Mouse (Mus musculus) brain, embryonic 14.5 days (tissue): ENCODE measurements at regions not wholly inside any gene's neighbourhood (a gene's known extent, or its start where the extent isn't known, plus 50 kb on each side); places are given as distances from the start of the nearest gene placed in this dataset.

Experiments used
- DNase-seq: peaks from one replicate; pipeline ENCODE4 v3.0.0-alpha.2; 2011; ENCODE audit warnings: low read depth
- CTCF ChIP-seq: fragments of 200-500 bp; IDR thresholded peaks from 2 replicates; pipeline ENCODE4 v1.5.1; 2012; ENCODE audit warnings: inconsistent platforms, mild to moderate bottlenecking, moderate library complexity, borderline replicate concordance; ENCODE audit not compliant: insufficient read depth, insufficient read length; ENCODE audit errors: extremely low read depth
- POLR2A ChIP-seq: fragments of 200-500 bp; IDR thresholded peaks from 2 replicates; pipeline ENCODE4 v1.6.1; 2012; ENCODE audit warnings: mild to moderate bottlenecking, inconsistent platforms, borderline replicate concordance; ENCODE audit not compliant: poor library complexity, insufficient read depth, insufficient read length, severe bottlenecking; ENCODE audit errors: extremely low read depth

GRCm38 (mm10) chr13:37632835-37633440 is 145.3 kb upstream of the Rreb1 start:
- DNase-seq, result no peak
- no peak for TF ChIP-seq CTCF
- TF ChIP-seq POLR2A, result no peak

GRCm38 (mm10) chr13:37636363-37636762 is 141.8 kb upstream of the Rreb1 start:
- TF ChIP-seq POLR2A, result no peak
- no peak for TF ChIP-seq CTCF
- DNase-seq, result no peak

- TF ChIP-seq POLR2A (no peak), CTCF (no peak)
- no peak for DNase-seq
These were observed 141.0 kb upstream of the Rreb1 start for GRCm38 (mm10) chr13:37637151-37637550.

- TF ChIP-seq CTCF (no peak), POLR2A (no peak)
- DNase-seq, result no peak
These were observed 140.1 kb upstream of the Rreb1 start for GRCm38 (mm10) chr13:37638071-37638511.

- DNase-seq, result peak; percentile 17
- TF ChIP-seq POLR2A (no peak), CTCF (no peak)
These were observed 135.6 kb upstream of the Rreb1 start for GRCm38 (mm10) chr13:37642410-37643093.

GRCm38 (mm10) chr13:37644751-37645181 is 133.4 kb upstream of the Rreb1 start:
- TF ChIP-seq POLR2A (no peak), CTCF (no peak)
- DNase-seq, result no peak

- no peak for TF ChIP-seq CTCF
- TF ChIP-seq POLR2A, result no peak
- DNase-seq, result no peak
These were observed 128.6 kb upstream of the Rreb1 start for GRCm38 (mm10) chr13:37649467-37650080.

- TF ChIP-seq CTCF, result no peak
- no peak for TF ChIP-seq POLR2A
- DNase-seq, result no peak
These were observed 126.8 kb upstream of the Rreb1 start for GRCm38 (mm10) chr13:37651221-37651946.

GRCm38 (mm10) chr13:37654651-37655050 is 123.5 kb upstream of the Rreb1 start:
- no peak for DNase-seq
- TF ChIP-seq POLR2A (no peak), CTCF (no peak)

- TF ChIP-seq CTCF, result no peak
- no peak for TF ChIP-seq POLR2A
- peak; percentile 51 for DNase-seq
These were observed 121.0 kb upstream of the Rreb1 start for GRCm38 (mm10) chr13:37657248-37657647.

GRCm38 (mm10) chr13:37658034-37658433 is 120.2 kb upstream of the Rreb1 start:
- no peak for DNase-seq
- no peak for TF ChIP-seq POLR2A
- no peak for TF ChIP-seq CTCF

GRCm38 (mm10) chr13:37658519-37658918 is 119.7 kb upstream of the Rreb1 start:
- no peak for TF ChIP-seq CTCF
- no peak for TF ChIP-seq POLR2A
- DNase-seq, result no peak
